Mouse (Mus musculus) central nervous system, embryonic 14 days (tissue): Measurements from ENCODE around the gene Abcc12. TPM values are rescaled to one million over a fixed set of nuclear protein-coding genes. Genes with fewer than 3 reads are reported as not detected.

ENCODE experiments used
- polyA plus RNA-seq: library from polyadenylated mRNA; depleted of rRNA; stranded (reverse); fragments of >200 nt; gene quantifications from 2 replicates; pipeline ENCODE4 v1.2.3, GENCODE M21; 2012; rRNA removed

The Abcc12 gene
- 0.33 and 0.36 TPM in 2 replicates for polyA plus RNA-seq

GRCm38 (mm10) chr8:86580458-86580857, at the start of gene Abcc12:
Gene Abcc12, minus strand, starts transcription at chr8:86580686.

DNA sequence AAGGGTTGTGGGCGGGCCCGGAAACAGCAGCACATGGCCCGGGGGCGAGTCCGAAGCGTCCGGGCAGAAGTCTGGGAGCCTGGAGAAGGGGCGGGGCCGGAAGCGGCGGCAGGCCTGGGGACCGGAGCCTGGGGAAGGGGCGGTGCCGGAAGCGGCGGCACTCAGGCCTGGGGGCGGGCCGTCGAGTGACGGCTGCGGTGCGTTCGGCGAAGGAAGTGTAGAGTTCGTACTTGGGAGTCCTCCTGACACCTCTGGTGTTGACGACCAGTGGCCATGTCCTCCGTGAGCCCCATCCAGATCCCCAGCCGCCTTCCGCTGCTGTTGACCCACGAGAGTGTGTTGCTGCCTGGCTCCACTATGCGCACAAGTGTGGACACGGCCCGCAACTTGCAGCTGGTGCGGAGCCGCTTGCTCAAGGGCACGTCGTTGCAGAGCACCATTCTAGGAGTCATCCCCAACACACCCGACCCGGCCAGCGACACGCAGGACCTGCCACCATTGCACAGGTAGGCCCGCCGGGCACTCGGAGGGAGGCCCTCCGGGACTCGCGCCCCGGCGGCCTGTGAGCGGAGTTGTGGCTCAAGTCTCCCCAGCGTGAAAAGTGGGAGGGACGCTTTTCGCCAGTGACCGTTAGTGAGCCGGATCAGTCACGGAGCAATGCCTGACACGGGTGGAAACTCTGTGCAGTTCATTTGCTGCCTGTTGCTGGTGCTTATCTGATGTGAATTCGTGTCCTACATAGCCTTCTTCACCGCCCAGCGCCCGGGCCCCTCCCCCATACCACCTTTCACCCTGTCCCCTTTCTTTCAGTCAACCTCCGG, 43.6 kb upstream of the Abcc12 start, which contains the start of gene Lonp2:
TSS of gene Lonp2 (plus strand) at position 133 of the 821 bp plus-strand sequence.

Other genes with a start within 250 kb of the Abcc12 start
- 55.7 and 57.7 TPM in 2 replicates for gene Lonp2, start 43.4 kb upstream of the Abcc12 start, polyA plus RNA-seq
- 1.9 and 2.6 TPM in 2 replicates for gene Gm10638, start 165.0 kb upstream of the Abcc12 start, polyA plus RNA-seq
- gene Siah1a, start 165.2 kb upstream of the Abcc12 start, polyA plus RNA-seq: 56.6 and 69.3 TPM in 2 replicates